Mouse (Mus musculus): ENCODE data around the gene Cnksr3. TPM values are rescaled to one million over a fixed set of nuclear protein-coding genes. Genes with fewer than 3 reads are reported as not detected.

The Cnksr3 gene
- polyA plus RNA-seq, 1 experiment: 35.9 TPM

- DNase-seq: peak in 1 of 2 experiments; percentile 50
- no peak for TF ChIP-seq CTCF (IDR thresholded peaks at IDR 0.05; ENCODE audit: borderline replicate concordance, insufficient read depth, low read depth, low read length)
- no peak for TF ChIP-seq POLR2A (IDR thresholded peaks at IDR 0.05; ENCODE audit: borderline replicate concordance, insufficient read depth, low read length)
- Histone ChIP-seq H3K27me3 (ENCODE audit: control insufficient read depth, insufficient read depth, low read length) (no peaks in the 10 kb centered on the region), H3K4me3 (replicated peaks; ENCODE audit: insufficient read depth, low read depth, low read length) (no peak overlapping the region), H3K4me1 (ENCODE audit: control insufficient read depth, insufficient read depth, low read length) (peaks cover 27% of the 10 kb centered on the region), H3K27ac (ENCODE audit: insufficient read depth, low read length) (peak overlapping the region; percentile 34; the same call in 1 of the 2 replicates)
- 33% methylated on average over 6 of the region's 6 CpGs for WGBS
Observed at GRCm38 (mm10) chr10:7140282-7140681, 71.8 kb downstream of the Cnksr3 start.

GRCm38 (mm10) chr10:7138049-7138448 lies 74.0 kb downstream of the Cnksr3 start:
- 39% methylated on average over 12 of the region's 12 CpGs for WGBS
- H3K27ac ChIP-seq (ENCODE audit: insufficient read depth, low read length): peak overlapping the region; percentile 28; the same call in 1 of the 2 replicates

GRCm38 (mm10) chr10:7135751-7136150 lies 76.3 kb downstream of the Cnksr3 start:
- DNase-seq: no peak
- Histone ChIP-seq H3K4me1 (ENCODE audit: control insufficient read depth, insufficient read depth, low read length) (peaks cover 13% of the 10 kb centered on the region), H3K4me3 (replicated peaks; ENCODE audit: insufficient read depth, low read depth, low read length) (no peak overlapping the region), H3K27ac (ENCODE audit: insufficient read depth, low read length) (no peak overlapping the region), H3K27me3 (ENCODE audit: control insufficient read depth, insufficient read depth, low read length) (no peaks in the 10 kb centered on the region)
- 69% methylated on average over 2 of the region's 2 CpGs for WGBS
- TF ChIP-seq POLR2A (IDR thresholded peaks at IDR 0.05; ENCODE audit: borderline replicate concordance, insufficient read depth, low read length) (no peak), CTCF (IDR thresholded peaks at IDR 0.05; ENCODE audit: borderline replicate concordance, insufficient read depth, low read depth, low read length) (no peak)

More at GRCm38 (mm10) chr10:7138049-7138448, 74.0 kb downstream of the Cnksr3 start:
- DNase-seq: peak in 1 of 2 experiments; percentile 30
- TF ChIP-seq POLR2A (IDR thresholded peaks at IDR 0.05; ENCODE audit: borderline replicate concordance, insufficient read depth, low read length) (no peak), CTCF (IDR thresholded peaks at IDR 0.05; ENCODE audit: borderline replicate concordance, insufficient read depth, low read depth, low read length) (no peak)
- H3K4me1 ChIP-seq (ENCODE audit: control insufficient read depth, insufficient read depth, low read length): peaks cover 15% of the 10 kb centered on the region
- no peak overlapping the region for H3K4me3 ChIP-seq (replicated peaks; ENCODE audit: insufficient read depth, low read depth, low read length)
- no peaks in the 10 kb centered on the region for H3K27me3 ChIP-seq (ENCODE audit: control insufficient read depth, insufficient read depth, low read length)

- Histone ChIP-seq H3K27me3 (ENCODE audit: control insufficient read depth, insufficient read depth, low read length) (no peaks in the 10 kb centered on the region), H3K4me1 (ENCODE audit: control insufficient read depth, insufficient read depth, low read length) (peaks cover 6% of the 10 kb centered on the region), H3K27ac (ENCODE audit: insufficient read depth, low read length) (no peak overlapping the region), H3K4me3 (replicated peaks; ENCODE audit: insufficient read depth, low read depth, low read length) (no peak overlapping the region)
- 83% methylated on average over 5 of the region's 5 CpGs for WGBS
- no peak for DNase-seq
- no peak for TF ChIP-seq POLR2A (IDR thresholded peaks at IDR 0.05; ENCODE audit: borderline replicate concordance, insufficient read depth, low read length)
Observed at GRCm38 (mm10) chr10:7133005-7133404, 79.0 kb downstream of the Cnksr3 start.

DNA sequence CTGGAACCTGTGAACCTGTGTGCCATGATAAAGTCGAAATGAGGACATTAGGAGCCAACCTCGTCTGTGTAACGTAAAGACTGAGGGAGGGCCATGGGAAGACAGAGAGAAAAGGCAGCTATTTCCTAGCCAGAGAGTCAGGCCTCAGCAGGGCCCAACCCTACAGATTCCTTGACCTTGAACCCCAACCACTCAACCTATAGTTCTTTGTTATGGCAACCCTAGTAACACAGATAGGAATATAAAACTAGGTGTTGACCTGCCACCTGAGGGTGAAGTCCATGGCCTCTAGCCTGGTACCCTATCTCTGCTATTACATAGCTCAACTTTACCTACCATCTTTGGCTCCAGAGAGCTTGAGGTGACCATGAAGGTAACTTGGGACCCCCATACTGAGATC lies 80.6 kb downstream of the Cnksr3 start:
- Histone ChIP-seq H3K4me1 (ENCODE audit: control insufficient read depth, insufficient read depth, low read length) (peaks cover 3% of the 10 kb centered on the region; the same call in 1 of the 2 replicates), H3K27me3 (ENCODE audit: control insufficient read depth, insufficient read depth, low read length) (no peaks in the 10 kb centered on the region), H3K4me3 (replicated peaks; ENCODE audit: insufficient read depth, low read depth, low read length) (no peak overlapping the region), H3K27ac (ENCODE audit: insufficient read depth, low read length) (no peak overlapping the region)
- no peak for DNase-seq
- WGBS: 95% methylated on average over 3 of the region's 3 CpGs
- TF ChIP-seq POLR2A (IDR thresholded peaks at IDR 0.05; ENCODE audit: borderline replicate concordance, insufficient read depth, low read length) (no peak), CTCF (IDR thresholded peaks at IDR 0.05; ENCODE audit: borderline replicate concordance, insufficient read depth, low read depth, low read length) (no peak)

DNA sequence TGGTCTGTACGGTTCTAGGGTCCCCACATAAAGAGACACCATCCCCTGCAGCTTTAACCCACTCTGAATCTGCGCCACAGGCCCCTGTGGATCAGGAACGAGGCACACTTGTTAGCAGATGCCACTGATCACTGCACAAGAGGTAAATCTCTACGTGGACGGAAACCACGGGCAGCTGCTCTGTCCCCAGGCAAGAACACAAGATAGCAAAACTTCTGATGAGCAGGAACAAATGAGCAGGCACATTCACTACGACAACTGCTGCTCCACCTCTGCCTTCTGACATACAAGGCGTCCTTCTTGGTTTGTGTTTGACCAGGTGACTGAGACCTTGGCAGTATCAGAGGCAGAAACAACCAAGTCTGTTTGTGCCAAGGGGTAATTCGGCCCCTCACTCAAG lies 84.2 kb downstream of the Cnksr3 start:
- Histone ChIP-seq H3K4me3 (replicated peaks; ENCODE audit: insufficient read depth, low read depth, low read length) (no peak overlapping the region), H3K27me3 (ENCODE audit: control insufficient read depth, insufficient read depth, low read length) (no peaks in the 10 kb centered on the region), H3K27ac (ENCODE audit: insufficient read depth, low read length) (no peak overlapping the region), H3K4me1 (ENCODE audit: control insufficient read depth, insufficient read depth, low read length) (peaks cover 3% of the 10 kb centered on the region; the same call in 1 of the 2 replicates)
- no peak for TF ChIP-seq POLR2A (IDR thresholded peaks at IDR 0.05; ENCODE audit: borderline replicate concordance, insufficient read depth, low read length)
- no peak for TF ChIP-seq CTCF (IDR thresholded peaks at IDR 0.05; ENCODE audit: borderline replicate concordance, insufficient read depth, low read depth, low read length)
- DNase-seq: no peak
- WGBS: 82% methylated on average over 9 of the region's 9 CpGs

- Histone ChIP-seq H3K27me3 (ENCODE audit: control insufficient read depth, insufficient read depth, low read length) (no peaks in the 10 kb centered on the region), H3K4me1 (ENCODE audit: control insufficient read depth, insufficient read depth, low read length) (peaks cover 3% of the 10 kb centered on the region; the same call in 1 of the 2 replicates), H3K27ac (ENCODE audit: insufficient read depth, low read length) (no peak overlapping the region), H3K4me3 (replicated peaks; ENCODE audit: insufficient read depth, low read depth, low read length) (no peak overlapping the region)
- WGBS: 90% methylated on average over 12 of the region's 12 CpGs
- no peak for DNase-seq
- TF ChIP-seq POLR2A (IDR thresholded peaks at IDR 0.05; ENCODE audit: borderline replicate concordance, insufficient read depth, low read length) (no peak), CTCF (IDR thresholded peaks at IDR 0.05; ENCODE audit: borderline replicate concordance, insufficient read depth, low read depth, low read length) (no peak)
Observed at GRCm38 (mm10) chr10:7126882-7127281, 85.2 kb downstream of the Cnksr3 start.

DNA sequence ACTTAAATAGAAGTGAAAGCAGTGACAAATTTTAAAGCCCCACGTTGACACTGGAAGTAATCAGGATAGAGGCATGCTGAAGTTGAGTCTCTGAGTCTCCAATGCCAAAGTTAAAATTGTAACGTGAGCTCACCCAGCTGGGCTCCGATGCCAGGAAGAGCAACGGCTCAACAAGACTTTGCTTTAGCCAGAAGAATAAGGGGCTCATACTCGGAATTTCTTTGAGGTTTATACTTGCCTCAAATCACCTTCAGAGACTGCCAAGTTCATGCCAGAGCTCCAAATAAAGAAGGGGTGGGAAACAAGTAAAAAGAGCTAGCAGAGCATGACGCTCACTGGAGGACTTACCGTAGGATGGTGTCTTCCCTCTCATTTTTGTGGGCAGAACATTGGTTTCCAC lies 85.8 kb downstream of the Cnksr3 start:
- no peak for TF ChIP-seq CTCF (IDR thresholded peaks at IDR 0.05; ENCODE audit: borderline replicate concordance, insufficient read depth, low read depth, low read length)
- TF ChIP-seq POLR2A (IDR thresholded peaks at IDR 0.05; ENCODE audit: borderline replicate concordance, insufficient read depth, low read length): no peak
- Histone ChIP-seq H3K27me3 (ENCODE audit: control insufficient read depth, insufficient read depth, low read length) (no peaks in the 10 kb centered on the region), H3K4me1 (ENCODE audit: control insufficient read depth, insufficient read depth, low read length) (peaks cover 5% of the 10 kb centered on the region; the same call in 1 of the 2 replicates), H3K4me3 (replicated peaks; ENCODE audit: insufficient read depth, low read depth, low read length) (no peak overlapping the region), H3K27ac (ENCODE audit: insufficient read depth, low read length) (no peak overlapping the region)
- no peak for DNase-seq
- WGBS: 31% methylated on average over 7 of the region's 7 CpGs
